Mouse (Mus musculus): ENCODE results near the gene AI413582. TPM values are rescaled to one million over a fixed set of nuclear protein-coding genes. Genes with fewer than 3 reads are reported as not detected.

The AI413582 gene
- total and polyA plus RNA-seq, 3 experiments: 9.1 to 22.4 (median 9.1) TPM

- no peaks in the 10 kb centered on the region for H3K79me2 ChIP-seq (replicated peaks; ENCODE audit: control insufficient read depth, insufficient read depth, low read length)
- no peaks in the 10 kb centered on the region for H3K36me3 ChIP-seq (ENCODE audit: control insufficient read depth, insufficient read depth, low read length)
- no peaks in the 10 kb centered on the region for H3K27me3 ChIP-seq (ENCODE audit: control insufficient read depth, insufficient read depth, low read length)
- 59% methylated on average over 8 of the region's 8 CpGs for WGBS
- peaks cover 12% of the 10 kb centered on the region for H3K4me1 ChIP-seq (ENCODE audit: control insufficient read depth, insufficient read depth, low read length)
- peak overlapping the region; percentile 23; the same call in 1 of the 2 replicates for H3K27ac ChIP-seq
- no peak overlapping the region for H3K4me3 ChIP-seq
- intact Hi-C loops (cut with DNase I): no loop called here
- DNase-seq: no peak
- H3K9ac ChIP-seq (ENCODE audit: low read depth, low read length): no peak overlapping the region
- TF ChIP-seq EP300 (IDR thresholded peaks at IDR 0.05; ENCODE audit: insufficient read depth, low read depth, low read length) (no peak), POLR2A (IDR thresholded peaks at IDR 0.05; ENCODE audit: insufficient read depth, low read depth, low read length) (no peak), CTCF (IDR thresholded peaks at IDR 0.05) (no peak)
Observed at GRCm38 (mm10) chr17:27571315-27571714, 5.8 kb upstream of the AI413582 start.

GRCm38 (mm10) chr17:27568228-27568627 is 2.7 kb upstream of the AI413582 start:
- Histone ChIP-seq H3K36me3 (ENCODE audit: control insufficient read depth, insufficient read depth, low read length) (no peaks in the 10 kb centered on the region), H3K4me3 (no peak overlapping the region), H3K79me2 (replicated peaks; ENCODE audit: control insufficient read depth, insufficient read depth, low read length) (no peaks in the 10 kb centered on the region), H3K4me1 (ENCODE audit: control insufficient read depth, insufficient read depth, low read length) (peaks cover 2% of the 10 kb centered on the region; the same call in 1 of the 2 replicates), H3K27ac (no peak overlapping the region), H3K9ac (ENCODE audit: low read depth, low read length) (no peak overlapping the region), H3K27me3 (ENCODE audit: control insufficient read depth, insufficient read depth, low read length) (no peaks in the 10 kb centered on the region)
- TF ChIP-seq CTCF (IDR thresholded peaks at IDR 0.05) (no peak), EP300 (IDR thresholded peaks at IDR 0.05; ENCODE audit: insufficient read depth, low read depth, low read length) (no peak), POLR2A (IDR thresholded peaks at IDR 0.05; ENCODE audit: insufficient read depth, low read depth, low read length) (no peak)
- intact Hi-C loops (cut with DNase I): no loop called here
- 81% methylated on average over 5 of the region's 5 CpGs for WGBS
- DNase-seq: no peak

- intact Hi-C loops (cut with DNase I): loop anchor here (1.0 to 2.0 kb wide), 3 partner anchors 31 to 63 kb away; partner anchors contain the start of gene Nudt3
- DNase-seq: no peak
- Histone ChIP-seq H3K27ac (peak overlapping the region; percentile 65), H3K79me2 (replicated peaks; ENCODE audit: control insufficient read depth, insufficient read depth, low read length) (no peaks in the 10 kb centered on the region), H3K9ac (ENCODE audit: low read depth, low read length) (peak overlapping the region; percentile 67), H3K4me1 (ENCODE audit: control insufficient read depth, insufficient read depth, low read length) (peaks cover 2% of the 10 kb centered on the region; the same call in 1 of the 2 replicates), H3K36me3 (ENCODE audit: control insufficient read depth, insufficient read depth, low read length) (no peaks in the 10 kb centered on the region), H3K4me3 (peak overlapping the region; percentile 63), H3K27me3 (ENCODE audit: control insufficient read depth, insufficient read depth, low read length) (no peaks in the 10 kb centered on the region)
- TF ChIP-seq CTCF (IDR thresholded peaks at IDR 0.05): no peak
- TF ChIP-seq EP300 (IDR thresholded peaks at IDR 0.05; ENCODE audit: insufficient read depth, low read depth, low read length): no peak
- TF ChIP-seq POLR2A (IDR thresholded peaks at IDR 0.05; ENCODE audit: insufficient read depth, low read depth, low read length): no peak
- 0% methylated on average over 13 of the region's 13 CpGs for WGBS
Observed at GRCm38 (mm10) chr17:27565942-27566267, 349 bp upstream of the AI413582 start.

GRCm38 (mm10) chr17:27564391-27565162 is 979 bp downstream of the AI413582 start:
- no peaks in the 10 kb centered on the region for H3K36me3 ChIP-seq (ENCODE audit: control insufficient read depth, insufficient read depth, low read length)
- TF ChIP-seq CTCF (IDR thresholded peaks at IDR 0.05): 0 out of 2 replicates have a peak, but pooled peaks have one; percentile 6
- no peak for TF ChIP-seq EP300 (IDR thresholded peaks at IDR 0.05; ENCODE audit: insufficient read depth, low read depth, low read length)
- no peak for TF ChIP-seq POLR2A (IDR thresholded peaks at IDR 0.05; ENCODE audit: insufficient read depth, low read depth, low read length)
- peak overlapping the region; percentile 63 for H3K4me3 ChIP-seq
- peak overlapping the region; percentile 74 for H3K9ac ChIP-seq (ENCODE audit: low read depth, low read length)
- no peaks in the 10 kb centered on the region for H3K27me3 ChIP-seq (ENCODE audit: control insufficient read depth, insufficient read depth, low read length)
- intact Hi-C loops (cut with DNase I): loop anchor here (2.0 kb wide), 2 partner anchors 30 to 58 kb away; partner anchors contain the start of gene Nudt3
- 36% methylated on average over 20 of the region's 20 CpGs for WGBS
- H3K4me1 ChIP-seq (ENCODE audit: control insufficient read depth, insufficient read depth, low read length): peaks cover 2% of the 10 kb centered on the region; the same call in 1 of the 2 replicates
- no peaks in the 10 kb centered on the region for H3K79me2 ChIP-seq (replicated peaks; ENCODE audit: control insufficient read depth, insufficient read depth, low read length)
- DNase-seq: no peak
- H3K27ac ChIP-seq: no peak overlapping the region; the same call in 1 of the 2 replicates

GRCm38 (mm10) chr17:27563771-27564244 is 1.7 kb downstream of the AI413582 start:
- 81% methylated on average over 7 of the region's 7 CpGs for whole genome bisulfite sequencing
- TF ChIP-seq EP300 (IDR thresholded peaks at IDR 0.05; ENCODE audit: insufficient read depth, low read depth, low read length): no peak
- H3K79me2 ChIP-seq (replicated peaks; ENCODE audit: control insufficient read depth, insufficient read depth, low read length): no peaks in the 10 kb centered on the region
- peaks cover 2% of the 10 kb centered on the region; the same call in 1 of the 2 replicates for H3K4me1 ChIP-seq (ENCODE audit: control insufficient read depth, insufficient read depth, low read length)
- H3K27ac ChIP-seq: no peak overlapping the region
- no peak for DNase-seq
- H3K27me3 ChIP-seq (ENCODE audit: control insufficient read depth, insufficient read depth, low read length): no peaks in the 10 kb centered on the region
- H3K36me3 ChIP-seq (ENCODE audit: control insufficient read depth, insufficient read depth, low read length): no peaks in the 10 kb centered on the region
- intact Hi-C loops (cut with DNase I): loop anchor here (2.0 kb wide), 2 partner anchors 29 to 59 kb away; partner anchors contain the start of gene Nudt3
- H3K9ac ChIP-seq (ENCODE audit: low read depth, low read length): no peak overlapping the region
- H3K4me3 ChIP-seq: no peak overlapping the region
